Mouse (Mus musculus) stomach, postnatal 0 days (tissue): Measurements from ENCODE around the gene Fdxr. TPM values are rescaled to one million over a fixed set of nuclear protein-coding genes. Genes with fewer than 3 reads are reported as not detected.

Experiments
- ATAC-seq: fragments of 200-750 bp; cut with Nextera tagmentation; 2 replicates; pipeline ENCODE4 v1.8.0; 2017; ENCODE audit not compliant: low FRiP score, low TSS enrichment
- DNase-seq: peaks from one replicate; pipeline ENCODE4 v3.0.0-alpha.2; 2016; ENCODE audit warnings: low spot score
- H3K27ac ChIP-seq: fragments of 300-500 bp; sonication (generic); replicated peaks from 2 replicates; pipeline ENCODE4 v1.5.1; 2014; ENCODE audit warnings: mild to moderate bottlenecking, control low read depth
- H3K27me3 ChIP-seq: fragments of 300-500 bp; sonication (generic); 2 replicates; pipeline ENCODE4 v1.6.1; 2014; ENCODE audit warnings: low read length; ENCODE audit not compliant: control insufficient read depth, insufficient read depth
- H3K36me3 ChIP-seq: fragments of 300-500 bp; sonication (generic); 2 replicates; pipeline ENCODE4 v1.6.1; 2014; ENCODE audit warnings: low read length, mixed read lengths; ENCODE audit not compliant: control insufficient read depth, insufficient read depth
- H3K4me1 ChIP-seq: fragments of 300-500 bp; sonication (generic); replicated peaks from 2 replicates; pipeline ENCODE4 v1.6.1; 2014; ENCODE audit warnings: antibody characterized with exemption; ENCODE audit not compliant: control insufficient read depth, insufficient read depth
- H3K4me2 ChIP-seq: fragments of 300-500 bp; sonication (generic); replicated peaks from 2 replicates; pipeline ENCODE4 v1.6.1; 2014; ENCODE audit warnings: low read depth, mild to moderate bottlenecking, control low read depth, moderate library complexity
- H3K4me3 ChIP-seq: fragments of 300-500 bp; sonication (generic); 2 replicates; pipeline ENCODE4 v1.5.1; 2014; ENCODE audit warnings: low read depth, low read length, control low read depth
- H3K9ac ChIP-seq: fragments of 300-500 bp; sonication (generic); 2 replicates; pipeline ENCODE4 v1.6.1; 2014; ENCODE audit warnings: mild to moderate bottlenecking, low read length, control low read depth, mixed read lengths
- H3K9me3 ChIP-seq: fragments of 300-500 bp; sonication (generic); 2 replicates; pipeline ENCODE4 v1.6.1; 2016; ENCODE audit warnings: low read length; ENCODE audit not compliant: control insufficient read depth
- CTCF ChIP-seq: IDR thresholded peaks from 2 replicates; pipeline ENCODE4 v1.5.1; 2016; ENCODE audit warnings: antibody characterized with exemption, low read depth, mild to moderate bottlenecking, moderate library complexity
- EP300 ChIP-seq: optimal IDR thresholded peaks from 2 replicates; pipeline ENCODE3; 2016; ENCODE audit warnings: antibody characterized with exemption
- WGBS: fragments of 180-500 bp; shearing (Covaris S2); extraction: QIAGEN DNeasy Blood & Tissue Kit; methylation state at CpG from one replicate; pipeline ENCODE4 v1.1.7; 2014; 5-methylcytosine and 5-hydroxymethylcytosine counted together
- polyA plus RNA-seq: library from polyadenylated mRNA; unstranded; fragments of >200 nt; fragmentation: Nextera tagmentation; extraction: Ambion mirVana; gene quantifications from 2 replicates; pipeline ENCODE4 v1.2.1, GENCODE M21; 2015

Gene Fdxr
- polyA plus RNA-seq, 1 experiment from 2014 or later: 6.7 TPM

DNA sequence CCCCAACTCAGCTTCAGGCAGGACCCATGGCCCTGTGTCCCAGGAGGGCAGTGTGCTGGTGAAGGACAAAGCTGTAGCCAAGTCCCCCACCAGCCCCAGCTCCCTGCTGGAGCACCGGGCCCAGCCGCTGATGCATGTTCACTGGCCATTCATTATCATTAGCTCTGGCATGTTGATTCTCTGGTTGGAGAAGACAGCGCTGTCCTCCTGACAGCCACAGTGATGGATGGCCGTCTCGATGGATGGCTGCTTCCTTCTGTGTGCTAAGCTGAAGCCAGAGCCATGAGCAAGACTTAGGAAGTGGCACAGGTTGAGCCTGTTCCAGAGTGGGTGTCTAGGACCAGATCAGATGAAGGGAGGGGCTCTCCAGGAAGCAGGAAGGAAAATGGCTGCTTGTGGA lies 40.3 kb downstream of the Fdxr start:
- H3K4me1 ChIP-seq: no peaks in the 10 kb centered on the region
- H3K9ac ChIP-seq: no peak overlapping the region
- H3K4me3 ChIP-seq: no peak overlapping the region
- ATAC-seq: no peak
- H3K27ac ChIP-seq: no peak overlapping the region
- H3K4me2 ChIP-seq: no peak overlapping the region
- no peaks in the 10 kb centered on the region for H3K9me3 ChIP-seq
- no peaks in the 10 kb centered on the region for H3K27me3 ChIP-seq
- TF ChIP-seq CTCF: no peak
- TF ChIP-seq EP300: no peak
- DNase-seq: no peak
- WGBS: 16% methylated on average over 5 of the region's 5 CpGs
- no peaks in the 10 kb centered on the region; the same call in 1 of the 2 replicates for H3K36me3 ChIP-seq

DNA sequence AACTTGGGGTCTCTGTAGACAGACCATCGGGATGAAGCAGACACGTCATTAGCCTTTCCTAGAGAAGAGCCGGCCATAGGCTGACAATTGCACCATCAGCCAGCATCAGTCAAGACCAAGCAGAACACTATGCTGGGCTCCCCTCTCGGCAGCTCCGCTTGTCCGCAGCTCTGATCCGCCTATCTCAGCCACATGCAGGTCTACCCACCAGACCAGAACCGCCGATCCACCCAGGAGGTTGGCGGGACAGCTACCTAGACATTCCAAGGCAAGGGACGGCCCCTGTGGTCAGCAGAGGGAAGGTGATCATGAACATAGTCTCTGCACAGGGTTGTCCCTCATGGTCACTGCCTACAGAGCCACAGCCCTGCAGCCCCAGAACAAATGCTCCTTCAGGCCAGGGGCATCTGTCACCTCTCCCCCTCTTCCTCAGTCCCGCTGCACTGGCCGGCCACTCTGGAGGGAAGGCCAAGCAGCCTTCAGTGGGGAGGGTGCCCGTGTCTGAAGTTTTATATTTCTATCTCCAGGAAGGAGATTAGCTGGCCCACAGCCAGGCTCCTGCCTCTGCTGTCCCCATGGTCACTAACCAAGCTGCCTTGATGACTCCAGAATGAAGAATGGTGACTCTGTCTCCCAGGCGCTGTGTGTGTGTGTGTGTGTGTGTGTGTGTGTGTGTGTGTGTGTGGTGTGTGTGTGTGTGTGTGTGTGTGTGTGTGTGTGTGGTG lies 42.4 kb downstream of the Fdxr start:
- no peak for TF ChIP-seq CTCF
- TF ChIP-seq EP300: no peak
- DNase-seq (no peak), ATAC-seq (no peak)
- Histone ChIP-seq H3K4me1 (no peaks in the 10 kb centered on the region), H3K36me3 (no peaks in the 10 kb centered on the region; the same call in 1 of the 2 replicates), H3K9me3 (no peaks in the 10 kb centered on the region), H3K27ac (no peak overlapping the region), H3K27me3 (no peaks in the 10 kb centered on the region), H3K4me3 (no peak overlapping the region), H3K4me2 (no peak overlapping the region), H3K9ac (no peak overlapping the region)
- 79% methylated on average over 15 of the region's 15 CpGs for WGBS

DNA sequence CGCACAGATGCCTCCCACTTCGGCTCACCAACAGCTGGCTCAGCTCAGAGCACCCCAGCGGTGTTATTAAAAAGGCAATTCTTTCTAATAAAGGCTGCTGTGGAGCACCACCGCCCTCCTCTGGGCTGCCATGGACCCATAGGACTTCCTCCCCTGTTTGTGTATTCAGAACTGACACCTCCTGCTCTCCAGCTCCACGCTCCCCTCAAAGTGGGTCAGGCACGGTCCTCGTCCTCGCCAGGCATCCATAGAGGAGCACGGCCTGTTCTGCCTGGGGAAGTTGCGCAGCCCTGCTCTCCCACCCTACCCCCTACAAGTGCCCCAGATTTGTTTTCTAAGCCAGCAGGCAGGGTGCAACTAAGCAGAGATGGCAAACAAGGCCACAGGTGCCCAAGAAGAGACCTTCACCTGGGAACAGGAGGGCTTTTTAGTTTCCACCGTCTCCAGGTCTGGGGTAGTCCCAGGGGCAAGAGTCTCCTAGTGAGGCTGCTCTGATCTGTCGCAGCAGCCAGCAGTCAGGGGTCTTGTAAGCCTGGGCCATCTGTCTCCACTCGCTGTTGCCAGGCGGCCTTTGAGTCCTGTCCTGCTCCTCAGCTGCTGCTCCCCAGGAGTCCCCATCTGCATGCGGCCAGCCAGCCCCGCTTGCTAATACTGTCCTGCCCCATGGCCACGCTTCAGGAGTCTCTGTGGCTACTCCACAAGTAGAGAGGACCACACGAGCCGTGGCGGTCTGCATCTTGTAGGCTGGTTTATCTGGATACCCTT lies 43.1 kb downstream of the Fdxr start:
- H3K9ac ChIP-seq: no peak overlapping the region
- no peak overlapping the region for H3K27ac ChIP-seq
- H3K4me3 ChIP-seq: no peak overlapping the region
- ATAC-seq (no peak), DNase-seq (no peak)
- TF ChIP-seq EP300 (no peak), CTCF (peak; percentile 56)
- no peak overlapping the region for H3K4me2 ChIP-seq
- H3K36me3 ChIP-seq: no peaks in the 10 kb centered on the region; the same call in 1 of the 2 replicates
- no peaks in the 10 kb centered on the region for H3K27me3 ChIP-seq
- H3K4me1 ChIP-seq: no peaks in the 10 kb centered on the region
- H3K9me3 ChIP-seq: no peaks in the 10 kb centered on the region
- WGBS: 72% methylated on average over 20 of the region's 20 CpGs

DNA sequence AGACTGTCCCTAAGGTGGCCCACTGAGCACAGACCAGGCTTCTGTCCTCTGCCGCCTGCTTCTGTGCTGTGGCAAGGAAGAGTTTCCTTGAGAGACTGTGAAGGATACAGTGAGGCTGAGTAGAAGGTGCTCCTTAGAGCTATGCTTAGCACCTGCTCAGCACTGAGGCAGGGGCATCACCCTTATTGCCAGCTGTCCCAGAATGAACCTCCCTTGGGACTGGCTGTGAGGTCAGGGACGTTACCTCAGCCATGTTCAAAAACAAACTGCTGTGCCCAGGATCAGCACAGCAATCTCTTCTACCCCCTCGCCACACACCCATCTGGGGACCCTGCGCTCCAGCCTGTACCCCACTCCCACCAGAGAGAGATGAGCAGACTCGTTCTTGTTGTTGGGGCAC lies 44.0 kb downstream of the Fdxr start:
- ATAC-seq (no peak), DNase-seq (no peak)
- TF ChIP-seq EP300 (no peak), CTCF (no peak)

DNA sequence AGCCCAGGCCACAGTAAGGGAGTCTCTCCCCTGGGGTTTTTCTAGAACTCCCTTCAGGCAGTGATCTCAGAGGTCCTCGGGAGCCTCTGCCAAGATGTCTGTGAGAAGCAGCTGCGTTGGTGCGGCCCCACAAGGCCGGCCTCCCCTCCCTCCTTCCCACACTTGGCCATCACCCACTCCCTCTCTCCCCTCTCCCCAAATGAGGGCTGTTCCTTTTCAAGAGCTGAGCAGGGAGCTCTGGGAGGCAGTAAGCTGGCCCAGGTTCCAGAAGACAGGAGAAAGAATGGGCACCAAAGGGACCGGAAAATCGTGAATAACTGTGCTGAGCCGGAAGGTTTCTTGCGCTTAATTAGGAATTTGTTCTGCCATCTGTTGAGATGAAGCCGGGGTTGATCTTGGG lies 44.9 kb downstream of the Fdxr start:
- WGBS: 47% methylated on average over 9 of the region's 9 CpGs

More for the DNA sequence above, 44.0 kb downstream of the Fdxr start:
- no peaks in the 10 kb centered on the region for H3K27me3 ChIP-seq
- H3K4me1 ChIP-seq: no peaks in the 10 kb centered on the region
- no peaks in the 10 kb centered on the region; the same call in 1 of the 2 replicates for H3K36me3 ChIP-seq
- no peak overlapping the region for H3K9ac ChIP-seq
- WGBS: 89% methylated on average over 5 of the region's 5 CpGs
- H3K4me3 ChIP-seq: no peak overlapping the region
- no peak overlapping the region for H3K27ac ChIP-seq
- H3K4me2 ChIP-seq: no peak overlapping the region
- H3K9me3 ChIP-seq: no peaks in the 10 kb centered on the region

More for the DNA sequence above, 44.9 kb downstream of the Fdxr start:
- Histone ChIP-seq H3K4me1 (no peaks in the 10 kb centered on the region), H3K9me3 (no peaks in the 10 kb centered on the region), H3K27me3 (no peaks in the 10 kb centered on the region), H3K36me3 (no peaks in the 10 kb centered on the region; the same call in 1 of the 2 replicates), H3K4me3 (no peak overlapping the region), H3K9ac (no peak overlapping the region), H3K27ac (no peak overlapping the region), H3K4me2 (no peak overlapping the region)
- ATAC-seq (no peak), DNase-seq (no peak)
- no peak for TF ChIP-seq EP300
- no peak for TF ChIP-seq CTCF
